Mouse (Mus musculus) lung, postnatal 0 days (tissue): ENCODE measurements at regions not wholly inside any gene's neighbourhood (a gene's known extent, or its start where the extent isn't known, plus 50 kb on each side); places are given as distances from the start of the nearest gene placed in this dataset.

Experiments
- ATAC-seq: fragments of 200-750 bp; cut with Nextera tagmentation; 2 replicates; pipeline ENCODE4 v1.8.0; 2017; ENCODE audit warnings: moderate library complexity
- DNase-seq: peaks from one replicate; pipeline ENCODE4 v3.0.0-alpha.2; 2016; ENCODE audit warnings: low spot score
- H3K27ac ChIP-seq: fragments of 300-500 bp; sonication (generic); 2 replicates; pipeline ENCODE4 v1.5.1; 2014; ENCODE audit warnings: antibody characterized with exemption, mild to moderate bottlenecking, low read length, mixed read lengths
- H3K27me3 ChIP-seq: fragments of 300-500 bp; sonication (generic); replicated peaks from 2 replicates; pipeline ENCODE4 v1.6.1; 2014; ENCODE audit warnings: low read length, mixed read lengths; ENCODE audit not compliant: insufficient read depth
- H3K36me3 ChIP-seq: fragments of 300-500 bp; sonication (generic); 2 replicates; pipeline ENCODE4 v1.6.1; 2014; ENCODE audit warnings: low read length, mixed read lengths; ENCODE audit not compliant: insufficient read depth
- H3K4me1 ChIP-seq: fragments of 300-500 bp; sonication (generic); 2 replicates; pipeline ENCODE4 v1.6.1; 2014; ENCODE audit warnings: antibody characterized with exemption, low read depth, low read length, mixed read lengths; ENCODE audit not compliant: insufficient read depth
- H3K4me2 ChIP-seq: fragments of 300-500 bp; sonication (generic); replicated peaks from 2 replicates; pipeline ENCODE4 v1.6.1; 2014; ENCODE audit warnings: low read depth, mild to moderate bottlenecking, low read length, moderate library complexity, mixed read lengths
- H3K4me3 ChIP-seq: fragments of 300-500 bp; sonication (generic); 2 replicates; pipeline ENCODE4 v1.5.1; 2014; ENCODE audit warnings: low read depth, low read length
- H3K9ac ChIP-seq: fragments of 300-500 bp; sonication (generic); replicated peaks from 2 replicates; pipeline ENCODE4 v1.6.1; 2014; ENCODE audit warnings: low read depth, mild to moderate bottlenecking
- H3K9me3 ChIP-seq: fragments of 300-500 bp; sonication (generic); 2 replicates; pipeline ENCODE4 v1.6.1; 2016; ENCODE audit warnings: low read length, mixed read lengths
- CTCF ChIP-seq: IDR thresholded peaks from 2 replicates; pipeline ENCODE4 v1.5.1; 2016; ENCODE audit warnings: antibody characterized with exemption, mild to moderate bottlenecking
- EP300 ChIP-seq: IDR thresholded peaks from 2 replicates; pipeline ENCODE4 v1.6.1; 2016; ENCODE audit warnings: antibody characterized with exemption, mild to moderate bottlenecking, control low read depth
- WGBS: fragments of 180-500 bp; shearing (Covaris S2); extraction: QIAGEN DNeasy Blood & Tissue Kit; methylation state at CpG from one replicate; pipeline ENCODE4 v1.1.7; 2014; 5-methylcytosine and 5-hydroxymethylcytosine counted together

- 71% methylated on average over 2 of the region's 2 CpGs for WGBS
- Histone ChIP-seq H3K4me2 (no peak overlapping the region), H3K4me1 (no peaks in the 10 kb centered on the region), H3K9ac (no peak overlapping the region), H3K27ac (no peak overlapping the region), H3K27me3 (no peaks in the 10 kb centered on the region), H3K4me3 (no peak overlapping the region), H3K9me3 (peaks cover 4% of the 10 kb centered on the region), H3K36me3 (no peaks in the 10 kb centered on the region)
- no peak for DNase-seq
- no peak for ATAC-seq
- TF ChIP-seq EP300 (no peak), CTCF (no peak)
These were observed 121.9 kb downstream of the Prox1 start for GRCm38 (mm10) chr1:190048521-190049170.

- Histone ChIP-seq H3K4me3 (no peak overlapping the region), H3K4me2 (no peak overlapping the region), H3K27ac (no peak overlapping the region), H3K36me3 (no peaks in the 10 kb centered on the region), H3K4me1 (no peaks in the 10 kb centered on the region), H3K9ac (no peak overlapping the region), H3K9me3 (peaks cover 4% of the 10 kb centered on the region), H3K27me3 (no peaks in the 10 kb centered on the region)
- ATAC-seq (no peak), DNase-seq (no peak)
- TF ChIP-seq EP300 (no peak), CTCF (no peak)
- WGBS, result 79% methylated on average over 6 of the region's 6 CpGs
These were observed 123.3 kb downstream of the Prox1 start for GRCm38 (mm10) chr1:190047201-190047600.

DNA sequence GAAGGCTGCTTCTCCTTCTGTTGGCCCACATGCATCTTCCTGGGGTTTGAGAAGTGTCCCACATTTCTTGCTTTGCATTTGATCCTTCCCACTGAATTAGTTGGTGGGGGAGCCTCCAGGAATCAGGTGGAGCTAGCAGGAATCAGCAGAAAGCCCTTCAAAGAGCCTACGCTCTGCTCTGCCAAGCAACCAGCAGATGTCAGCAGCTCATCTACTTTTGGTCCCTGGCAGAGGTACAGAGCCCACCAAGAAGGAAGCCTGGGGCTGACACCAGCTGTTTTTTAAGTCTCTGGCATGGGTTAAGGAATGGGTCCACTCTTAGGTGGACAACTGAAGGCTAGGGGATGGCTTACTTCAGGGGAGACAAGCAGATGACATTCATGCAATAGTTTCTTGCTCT, 123.6 kb upstream of the Smyd2 start:
- Histone ChIP-seq H3K36me3 (no peaks in the 10 kb centered on the region), H3K9me3 (peaks cover 4% of the 10 kb centered on the region), H3K4me3 (no peak overlapping the region), H3K27me3 (no peaks in the 10 kb centered on the region), H3K4me2 (no peak overlapping the region), H3K27ac (no peak overlapping the region), H3K9ac (no peak overlapping the region), H3K4me1 (no peaks in the 10 kb centered on the region)
- WGBS, result 27% methylated on average over 1 of the region's 1 CpGs
- DNase-seq (peak; percentile 43), ATAC-seq (no peak)
- TF ChIP-seq CTCF, result peak; percentile 73
- no peak for TF ChIP-seq EP300

GRCm38 (mm10) chr1:190044036-190044435, 121.9 kb upstream of the Smyd2 start:
- no peak overlapping the region for H3K27ac ChIP-seq
- no peaks in the 10 kb centered on the region for H3K4me1 ChIP-seq
- H3K4me2 ChIP-seq, result no peak overlapping the region
- no peak overlapping the region for H3K4me3 ChIP-seq
- ATAC-seq (no peak), DNase-seq (no peak)
- no peaks in the 10 kb centered on the region for H3K27me3 ChIP-seq
- no peaks in the 10 kb centered on the region for H3K9me3 ChIP-seq
- no peak overlapping the region for H3K9ac ChIP-seq
- WGBS, result 45% methylated on average over 3 of the region's 3 CpGs
- H3K36me3 ChIP-seq, result no peaks in the 10 kb centered on the region
- no peak for TF ChIP-seq EP300
- no peak for TF ChIP-seq CTCF

DNA sequence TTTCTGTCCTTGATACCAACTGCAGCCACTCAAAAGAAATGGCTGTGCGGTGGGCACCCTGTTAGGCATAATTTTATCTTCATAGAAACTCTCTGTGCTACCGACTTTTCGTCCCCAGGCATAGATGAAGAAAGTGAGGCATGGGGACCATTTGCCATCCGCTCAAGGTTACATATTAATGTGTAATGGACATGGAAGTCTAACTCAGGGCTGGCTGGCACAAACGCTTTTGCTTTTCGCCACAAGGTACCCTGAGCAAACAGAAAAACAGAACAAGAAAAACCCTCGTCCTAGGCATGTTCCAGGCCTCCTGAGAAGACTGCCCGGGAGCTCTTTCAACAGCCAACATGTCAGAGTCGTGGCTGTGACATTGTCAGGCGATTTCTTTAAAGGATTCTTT, 121.0 kb upstream of the Smyd2 start:
- Histone ChIP-seq H3K4me2 (no peak overlapping the region), H3K9me3 (no peaks in the 10 kb centered on the region), H3K4me1 (no peaks in the 10 kb centered on the region), H3K27me3 (no peaks in the 10 kb centered on the region), H3K9ac (no peak overlapping the region), H3K36me3 (no peaks in the 10 kb centered on the region), H3K4me3 (no peak overlapping the region), H3K27ac (no peak overlapping the region)
- TF ChIP-seq CTCF, result no peak
- no peak for TF ChIP-seq EP300
- WGBS, result 76% methylated on average over 10 of the region's 10 CpGs
- ATAC-seq, result no peak
- no peak for DNase-seq

GRCm38 (mm10) chr1:190042197-190042596, 120.0 kb upstream of the Smyd2 start:
- H3K4me3 ChIP-seq, result no peak overlapping the region
- no peaks in the 10 kb centered on the region for H3K27me3 ChIP-seq
- no peaks in the 10 kb centered on the region for H3K36me3 ChIP-seq
- H3K4me1 ChIP-seq, result no peaks in the 10 kb centered on the region
- H3K9ac ChIP-seq, result no peak overlapping the region
- no peaks in the 10 kb centered on the region for H3K9me3 ChIP-seq
- no peak for TF ChIP-seq EP300
- no peak for TF ChIP-seq CTCF
- no peak for DNase-seq
- ATAC-seq, result no peak
- 71% methylated on average over 4 of the region's 4 CpGs for WGBS
- no peak overlapping the region for H3K4me2 ChIP-seq
- no peak overlapping the region for H3K27ac ChIP-seq
